Mouse (Mus musculus) neural tube, embryonic 11.5 days (tissue): ENCODE measurements around the gene Fads2. TPM values are rescaled to one million over a fixed set of nuclear protein-coding genes. Genes with fewer than 3 reads are reported as not detected.

Experiments
- ATAC-seq: fragments of 200-750 bp; cut with Nextera tagmentation; 2 replicates; pipeline ENCODE4 v1.8.0; 2017; ENCODE audit warnings: moderate number of reproducible peaks, mild to moderate bottlenecking, moderate TSS enrichment, moderate library complexity; ENCODE audit not compliant: insufficient read depth, low FRiP score, low TSS enrichment
- DNase-seq: peaks from one replicate; pipeline ENCODE4 v3.0.0-alpha.2; 2015; ENCODE audit warnings: low spot score
- H3K27ac ChIP-seq: fragments of 300-500 bp; sonication (generic); 2 replicates; pipeline ENCODE4 v1.5.1; 2014; ENCODE audit warnings: low read depth, mild to moderate bottlenecking, low read length
- H3K27me3 ChIP-seq: fragments of 300-500 bp; sonication (generic); 2 replicates; pipeline ENCODE4 v1.6.1; 2014; ENCODE audit warnings: mild to moderate bottlenecking, low read length, mixed read lengths; ENCODE audit not compliant: control insufficient read depth, insufficient read depth
- H3K36me3 ChIP-seq: fragments of 300-500 bp; sonication (generic); 2 replicates; pipeline ENCODE4 v1.6.1; 2014; ENCODE audit warnings: mild to moderate bottlenecking, low read length, moderate library complexity, mixed read lengths; ENCODE audit not compliant: control insufficient read depth, insufficient read depth
- H3K4me1 ChIP-seq: fragments of 300-500 bp; sonication (generic); 2 replicates; pipeline ENCODE4 v1.6.1; 2014; ENCODE audit warnings: low read length, mixed read lengths; ENCODE audit not compliant: control insufficient read depth, insufficient read depth
- H3K4me2 ChIP-seq: fragments of 300-500 bp; sonication (generic); 2 replicates; pipeline ENCODE4 v1.6.1; 2014; ENCODE audit warnings: low read depth, mild to moderate bottlenecking, moderate library complexity
- H3K4me3 ChIP-seq: fragments of 300-500 bp; sonication (generic); 2 replicates; pipeline ENCODE4 v1.5.1; 2014; ENCODE audit warnings: low read depth, low read length
- H3K9ac ChIP-seq: fragments of 300-500 bp; sonication (generic); 2 replicates; pipeline ENCODE4 v1.6.1; 2014; ENCODE audit warnings: mild to moderate bottlenecking, low read length
- H3K9me3 ChIP-seq: fragments of 300-500 bp; sonication (generic); 2 replicates; pipeline ENCODE4 v1.6.1; 2016; ENCODE audit warnings: low read length; ENCODE audit not compliant: control insufficient read depth
- WGBS: fragments of 180-500 bp; shearing (Covaris S2); extraction: QIAGEN DNeasy Blood & Tissue Kit; methylation state at CpG from one replicate; pipeline ENCODE4 v1.1.7; 2014; 5-methylcytosine and 5-hydroxymethylcytosine counted together
- polyA plus RNA-seq: library from polyadenylated mRNA; unstranded; fragments of >200 nt; fragmentation: Nextera tagmentation; extraction: Ambion mirVana; gene quantifications from 2 replicates; pipeline ENCODE4 v1.2.1, GENCODE M21; 2014

Fads2 gene
- polyA plus RNA-seq, 1 experiment from 2014 or later, result 48.9 TPM

DNA sequence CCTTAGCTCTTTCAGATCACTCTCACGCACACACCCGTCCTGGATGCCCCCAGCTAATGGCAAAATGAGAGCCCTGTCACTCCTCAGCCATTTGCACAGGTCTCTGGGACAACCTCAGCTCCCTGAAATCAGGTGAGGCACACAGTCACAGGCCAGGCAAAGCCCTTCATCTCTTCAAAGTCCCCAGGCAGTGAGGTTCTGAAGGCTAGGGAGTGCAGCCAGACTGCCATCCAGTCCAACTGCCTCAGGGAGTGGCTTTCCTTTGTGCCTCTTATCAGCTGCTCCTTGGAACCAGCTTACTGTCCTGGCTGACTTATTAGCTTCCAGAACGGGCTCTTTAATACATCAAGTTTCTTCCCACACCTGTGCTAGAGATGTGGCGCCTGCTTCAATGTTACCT is 6.9 kb downstream of the Fads2 start:
- no peak for ATAC-seq
- Histone ChIP-seq H3K27ac (no peak overlapping the region), H3K9ac (no peak overlapping the region), H3K9me3 (no peaks in the 10 kb centered on the region), H3K36me3 (peaks cover 29% of the 10 kb centered on the region), H3K4me3 (no peak overlapping the region), H3K27me3 (no peaks in the 10 kb centered on the region), H3K4me2 (no peak overlapping the region), H3K4me1 (peaks cover 18% of the 10 kb centered on the region)
- WGBS, result 88% methylated on average over 4 of the region's 4 CpGs
- no peak for DNase-seq

DNA sequence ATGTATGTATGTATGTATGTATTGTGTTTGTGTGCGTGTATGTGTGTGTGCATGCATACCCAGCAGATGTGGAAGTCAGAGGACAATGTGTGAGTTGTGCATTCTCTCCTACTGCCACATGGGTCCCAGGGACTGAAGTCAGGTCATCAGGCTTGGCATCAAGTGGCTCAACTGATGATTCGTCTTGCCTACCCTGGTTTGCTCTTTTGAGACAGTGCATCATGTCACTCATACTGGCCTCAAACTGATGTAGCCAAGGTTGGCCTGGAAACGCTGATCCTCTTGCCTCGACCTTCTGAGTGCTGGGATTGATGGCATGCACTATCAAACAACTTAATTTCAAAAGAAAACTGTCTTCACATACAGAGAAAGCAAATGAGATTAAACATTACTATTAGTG is 7.7 kb downstream of the Fads2 start:
- no peak overlapping the region for H3K9ac ChIP-seq
- 92% methylated on average over 4 of the region's 4 CpGs for WGBS
- no peak overlapping the region for H3K4me3 ChIP-seq
- no peak overlapping the region for H3K27ac ChIP-seq
- no peak overlapping the region for H3K4me2 ChIP-seq
- no peaks in the 10 kb centered on the region for H3K9me3 ChIP-seq
- DNase-seq, result no peak
- peaks cover 17% of the 10 kb centered on the region for H3K4me1 ChIP-seq
- ATAC-seq, result no peak
- H3K27me3 ChIP-seq, result no peaks in the 10 kb centered on the region
- peaks cover 35% of the 10 kb centered on the region for H3K36me3 ChIP-seq

DNA sequence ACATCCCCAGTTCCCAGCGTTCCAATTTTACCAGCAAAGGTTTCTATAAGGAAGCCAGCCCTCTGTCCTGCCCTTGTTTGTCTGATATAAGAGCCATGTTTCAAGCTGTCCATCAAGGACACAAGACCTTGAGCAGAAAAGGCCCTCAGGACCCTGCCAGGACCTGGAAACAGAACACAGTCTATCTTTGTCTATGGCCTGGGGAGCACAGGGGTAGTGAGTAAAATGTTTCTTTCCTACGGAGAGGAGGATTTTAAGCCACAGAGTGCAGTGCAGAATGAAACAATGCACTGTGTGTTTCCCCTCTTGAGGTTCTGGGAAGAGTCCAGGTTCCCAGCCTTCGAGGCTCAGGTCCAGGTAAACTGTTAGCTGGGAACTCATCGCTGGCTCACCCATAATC is 14.6 kb downstream of the Fads2 start:
- Histone ChIP-seq H3K36me3 (peaks cover 58% of the 10 kb centered on the region), H3K9ac (no peak overlapping the region), H3K4me2 (no peak overlapping the region), H3K27me3 (no peaks in the 10 kb centered on the region), H3K9me3 (no peaks in the 10 kb centered on the region), H3K4me3 (no peak overlapping the region), H3K4me1 (no peaks in the 10 kb centered on the region), H3K27ac (no peak overlapping the region)
- WGBS, result 90% methylated on average over 4 of the region's 4 CpGs
- ATAC-seq (no peak), DNase-seq (no peak)

DNA sequence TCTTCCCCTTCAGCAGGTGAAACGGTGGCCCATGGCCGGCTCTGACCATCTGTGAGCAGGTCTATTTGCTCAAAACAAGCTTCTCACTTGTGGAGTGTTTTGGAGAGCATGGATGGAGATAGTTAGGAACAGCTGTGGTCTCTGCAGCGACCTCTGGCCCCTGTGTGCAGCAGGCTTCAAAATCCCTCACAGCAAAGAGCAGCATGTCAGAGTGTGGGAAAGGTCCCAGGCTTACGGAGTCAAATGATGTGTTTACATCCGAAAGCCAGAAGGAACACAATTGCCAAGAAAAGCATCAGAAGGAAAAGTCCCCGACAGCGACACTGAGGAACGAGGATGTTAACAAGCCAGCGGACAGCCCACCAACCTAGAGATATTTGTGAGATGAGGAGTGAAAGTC is 16.1 kb downstream of the Fads2 start:
- Histone ChIP-seq H3K9ac (no peak overlapping the region), H3K4me2 (no peak overlapping the region), H3K4me3 (no peak overlapping the region), H3K9me3 (no peaks in the 10 kb centered on the region), H3K4me1 (no peaks in the 10 kb centered on the region), H3K27me3 (no peaks in the 10 kb centered on the region), H3K27ac (no peak overlapping the region), H3K36me3 (peaks cover 57% of the 10 kb centered on the region)
- DNase-seq (no peak), ATAC-seq (no peak)
- WGBS, result 88% methylated on average over 9 of the region's 9 CpGs

DNA sequence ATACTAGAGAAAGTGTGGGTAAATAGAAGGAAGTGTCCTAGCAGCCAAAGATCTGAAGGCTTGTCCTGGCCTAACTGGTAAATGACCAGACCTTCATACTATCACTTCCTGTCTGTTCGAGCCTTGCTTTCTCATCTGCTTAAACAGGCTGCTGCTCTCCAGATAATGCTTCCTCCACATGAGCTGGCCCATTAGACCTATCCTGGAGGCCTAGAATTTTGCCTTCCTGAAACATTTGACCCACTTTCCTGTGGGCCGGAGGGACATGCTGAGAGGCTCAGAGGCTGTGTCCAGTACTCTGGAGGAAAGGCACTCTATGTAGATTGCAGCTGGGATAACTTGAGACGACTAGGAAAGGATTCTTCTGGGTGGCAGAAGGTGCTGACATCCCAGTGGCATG is 19.4 kb downstream of the Fads2 start:
- no peak overlapping the region for H3K9ac ChIP-seq
- H3K36me3 ChIP-seq, result peaks cover 57% of the 10 kb centered on the region
- DNase-seq, result no peak
- H3K4me3 ChIP-seq, result no peak overlapping the region
- WGBS, result 94% methylated on average over 3 of the region's 3 CpGs
- H3K4me2 ChIP-seq, result no peak overlapping the region
- no peaks in the 10 kb centered on the region for H3K9me3 ChIP-seq
- H3K27me3 ChIP-seq, result no peaks in the 10 kb centered on the region
- no peak overlapping the region for H3K27ac ChIP-seq
- ATAC-seq, result no peak
- H3K4me1 ChIP-seq, result no peaks in the 10 kb centered on the region

DNA sequence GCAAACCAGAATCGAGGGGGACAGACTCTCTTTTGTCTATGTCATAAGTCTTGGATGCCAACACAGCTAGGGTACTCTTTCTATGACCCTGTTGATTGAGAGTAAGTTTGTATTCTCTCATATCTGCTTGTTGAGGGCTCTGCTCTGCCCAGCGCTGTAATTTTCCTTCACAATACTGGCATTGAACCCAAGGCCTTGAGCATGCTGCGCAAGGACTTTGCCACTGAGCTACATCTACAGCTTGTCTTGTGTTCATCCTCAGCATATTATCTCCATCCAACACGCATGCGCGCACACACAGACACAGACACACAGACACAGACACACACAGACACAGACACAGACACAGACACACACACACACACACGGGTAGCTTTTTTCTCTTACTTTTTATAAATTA is 21.2 kb downstream of the Fads2 start:
- no peaks in the 10 kb centered on the region for H3K4me1 ChIP-seq
- H3K27me3 ChIP-seq, result no peaks in the 10 kb centered on the region
- no peak overlapping the region for H3K4me2 ChIP-seq
- H3K9me3 ChIP-seq, result no peaks in the 10 kb centered on the region
- no peak overlapping the region for H3K9ac ChIP-seq
- H3K27ac ChIP-seq, result no peak overlapping the region
- no peak overlapping the region for H3K4me3 ChIP-seq
- H3K36me3 ChIP-seq, result peaks cover 57% of the 10 kb centered on the region
- DNase-seq (no peak), ATAC-seq (no peak)
- WGBS, result 95% methylated on average over 7 of the region's 7 CpGs

DNA sequence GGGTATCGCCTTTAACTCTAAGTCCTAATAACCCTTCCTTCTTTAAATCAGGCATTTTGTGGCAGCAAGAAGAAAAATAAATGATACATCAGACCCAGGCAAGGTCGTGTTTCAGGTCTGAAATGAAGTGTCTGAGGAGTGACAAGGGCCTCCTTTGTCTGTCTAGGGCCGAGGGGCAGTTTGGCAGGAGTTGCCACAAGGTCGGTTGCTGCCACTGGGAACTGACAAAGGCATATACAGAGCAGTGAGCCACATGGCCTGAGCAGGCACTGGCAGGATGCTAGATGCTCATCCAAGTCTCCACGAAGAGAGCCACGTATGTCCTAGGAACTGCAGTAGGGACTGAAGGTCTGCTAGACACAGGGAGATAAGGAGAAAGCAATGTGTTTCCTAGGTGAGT is 23.2 kb downstream of the Fads2 start:
- peaks cover 69% of the 10 kb centered on the region for H3K36me3 ChIP-seq
- DNase-seq (no peak), ATAC-seq (no peak)
- no peaks in the 10 kb centered on the region for H3K27me3 ChIP-seq
- H3K9me3 ChIP-seq, result no peaks in the 10 kb centered on the region
- no peak overlapping the region for H3K9ac ChIP-seq
- no peak overlapping the region for H3K4me3 ChIP-seq
- WGBS, result 84% methylated on average over 6 of the region's 6 CpGs
- no peak overlapping the region for H3K27ac ChIP-seq
- H3K4me2 ChIP-seq, result no peak overlapping the region
- H3K4me1 ChIP-seq, result no peaks in the 10 kb centered on the region

DNA sequence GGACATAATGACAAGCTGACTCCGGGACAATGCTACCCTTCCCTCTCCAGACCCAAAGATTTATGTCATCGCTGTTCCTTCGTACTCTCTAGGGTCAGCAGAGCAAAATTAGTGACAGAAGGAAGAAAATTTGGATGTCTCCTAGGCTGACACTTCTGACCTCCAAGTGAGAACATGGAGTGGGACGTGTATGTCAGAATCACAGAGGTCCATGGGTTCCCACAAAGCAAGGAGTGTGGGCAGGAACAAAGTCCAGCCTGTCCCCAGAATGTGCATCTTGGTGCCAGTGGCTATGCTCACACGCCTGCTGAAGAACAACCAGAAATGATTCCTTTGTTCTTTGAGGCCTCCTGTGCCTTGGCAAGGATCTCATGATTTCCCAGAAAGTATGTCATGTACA is 28.4 kb downstream of the Fads2 start:
- Histone ChIP-seq H3K4me2 (no peak overlapping the region), H3K9me3 (no peaks in the 10 kb centered on the region), H3K4me1 (no peaks in the 10 kb centered on the region), H3K27ac (no peak overlapping the region), H3K27me3 (no peaks in the 10 kb centered on the region), H3K4me3 (no peak overlapping the region), H3K9ac (no peak overlapping the region), H3K36me3 (peaks cover 61% of the 10 kb centered on the region)
- no peak for ATAC-seq
- 88% methylated on average over 5 of the region's 5 CpGs for WGBS
- DNase-seq, result no peak

DNA sequence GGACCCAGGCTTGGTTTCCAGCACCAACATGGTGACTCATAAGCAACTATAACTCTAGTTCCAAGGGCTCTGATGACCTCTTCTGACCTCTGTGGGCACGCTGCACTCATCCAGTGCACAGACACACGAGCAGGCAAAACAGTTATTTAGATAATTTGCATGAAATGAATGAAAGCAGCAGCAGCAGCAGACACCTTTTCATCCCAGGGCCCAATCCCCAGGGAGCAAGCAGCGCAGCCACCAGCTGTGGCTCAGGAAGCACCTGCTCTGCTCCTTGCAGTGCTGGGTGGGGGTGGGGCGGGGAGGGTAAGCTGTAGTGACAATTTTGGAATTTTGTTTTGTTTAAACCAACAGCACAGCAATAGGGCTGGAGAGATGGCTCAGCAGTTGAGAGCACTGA is 29.7 kb downstream of the Fads2 start:
- Histone ChIP-seq H3K27ac (no peak overlapping the region), H3K4me1 (no peaks in the 10 kb centered on the region), H3K4me3 (no peak overlapping the region), H3K36me3 (peaks cover 59% of the 10 kb centered on the region), H3K27me3 (no peaks in the 10 kb centered on the region), H3K9me3 (no peaks in the 10 kb centered on the region), H3K4me2 (no peak overlapping the region), H3K9ac (no peak overlapping the region)
- 53% methylated on average over 4 of the region's 4 CpGs for WGBS
- ATAC-seq (no peak), DNase-seq (no peak)
